Mouse (Mus musculus) limb, embryonic 13.5 days (tissue): ENCODE measurements at regions not wholly inside any gene's neighbourhood (a gene's known extent, or its start where the extent isn't known, plus 50 kb on each side); places are given as distances from the start of the nearest gene placed in this dataset.

ENCODE experiments used
- ATAC-seq: fragments of 200-750 bp; cut with Nextera tagmentation; 2 replicates; pipeline ENCODE4 v1.8.0; 2017; ENCODE audit warnings: low read depth, moderate number of reproducible peaks, moderate TSS enrichment; ENCODE audit not compliant: low FRiP score
- H3K27ac ChIP-seq: fragments of 300-500 bp; sonication (generic); 2 replicates; pipeline ENCODE4 v1.5.1; 2015; ENCODE audit warnings: inconsistent platforms, mild to moderate bottlenecking, moderate library complexity
- H3K27me3 ChIP-seq: fragments of 300-500 bp; sonication (generic); 2 replicates; pipeline ENCODE4 v1.6.1; 2015; ENCODE audit warnings: mild to moderate bottlenecking, inconsistent platforms
- H3K36me3 ChIP-seq: fragments of 300-500 bp; sonication (generic); 2 replicates; pipeline ENCODE4 v1.6.1; 2015; ENCODE audit warnings: inconsistent platforms, mild to moderate bottlenecking, moderate library complexity
- H3K4me1 ChIP-seq: fragments of 300-500 bp; sonication (generic); 2 replicates; pipeline ENCODE4 v1.6.1; 2015; ENCODE audit warnings: inconsistent platforms
- H3K4me2 ChIP-seq: fragments of 300-500 bp; sonication (generic); replicated peaks from 2 replicates; pipeline ENCODE4 v1.6.1; 2015; ENCODE audit warnings: inconsistent platforms, mild to moderate bottlenecking, moderate library complexity
- H3K4me3 ChIP-seq: fragments of 300-500 bp; sonication (generic); 2 replicates; pipeline ENCODE4 v1.5.1; 2015; ENCODE audit warnings: moderate library complexity, mild to moderate bottlenecking, inconsistent platforms
- H3K9ac ChIP-seq: fragments of 300-500 bp; sonication (generic); 2 replicates; pipeline ENCODE4 v1.6.1; 2015; ENCODE audit warnings: mild to moderate bottlenecking, inconsistent platforms
- H3K9me3 ChIP-seq: fragments of 300-500 bp; sonication (generic); 2 replicates; pipeline ENCODE4 v1.6.1; 2016; ENCODE audit warnings: inconsistent platforms
- WGBS: fragments of 180-500 bp; shearing (Covaris S2); methylation state at CpG from one replicate; pipeline ENCODE4 v1.1.7; 2015; 5-methylcytosine and 5-hydroxymethylcytosine counted together

DNA sequence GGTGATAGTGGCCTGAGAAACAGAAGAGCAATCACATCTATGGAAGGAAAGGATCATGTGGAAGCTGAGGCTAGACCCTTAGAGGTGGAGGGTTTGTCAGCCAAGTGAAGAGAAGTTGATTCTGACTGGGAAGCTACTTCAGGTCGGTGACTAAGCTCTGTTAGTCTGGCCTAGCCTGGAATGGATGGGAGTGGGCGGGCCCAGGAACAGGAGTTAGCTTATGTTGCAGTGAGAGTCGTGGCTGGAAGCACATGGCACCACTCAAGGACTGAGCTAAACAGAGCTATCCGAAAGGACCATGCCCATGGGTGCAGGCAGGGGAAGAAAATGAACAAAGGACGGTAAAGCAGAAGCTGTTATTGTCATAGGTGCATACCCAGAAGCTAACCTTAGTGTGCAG, 199.6 kb upstream of the Klf12 start:
- Histone ChIP-seq H3K4me1 (no peaks in the 10 kb centered on the region), H3K9me3 (no peaks in the 10 kb centered on the region), H3K4me3 (no peak overlapping the region), H3K27me3 (no peaks in the 10 kb centered on the region), H3K9ac (no peak overlapping the region), H3K36me3 (no peaks in the 10 kb centered on the region), H3K27ac (no peak overlapping the region), H3K4me2 (no peak overlapping the region)
- 65% methylated on average over 5 of the region's 5 CpGs for WGBS
- ATAC-seq, result no peak

DNA sequence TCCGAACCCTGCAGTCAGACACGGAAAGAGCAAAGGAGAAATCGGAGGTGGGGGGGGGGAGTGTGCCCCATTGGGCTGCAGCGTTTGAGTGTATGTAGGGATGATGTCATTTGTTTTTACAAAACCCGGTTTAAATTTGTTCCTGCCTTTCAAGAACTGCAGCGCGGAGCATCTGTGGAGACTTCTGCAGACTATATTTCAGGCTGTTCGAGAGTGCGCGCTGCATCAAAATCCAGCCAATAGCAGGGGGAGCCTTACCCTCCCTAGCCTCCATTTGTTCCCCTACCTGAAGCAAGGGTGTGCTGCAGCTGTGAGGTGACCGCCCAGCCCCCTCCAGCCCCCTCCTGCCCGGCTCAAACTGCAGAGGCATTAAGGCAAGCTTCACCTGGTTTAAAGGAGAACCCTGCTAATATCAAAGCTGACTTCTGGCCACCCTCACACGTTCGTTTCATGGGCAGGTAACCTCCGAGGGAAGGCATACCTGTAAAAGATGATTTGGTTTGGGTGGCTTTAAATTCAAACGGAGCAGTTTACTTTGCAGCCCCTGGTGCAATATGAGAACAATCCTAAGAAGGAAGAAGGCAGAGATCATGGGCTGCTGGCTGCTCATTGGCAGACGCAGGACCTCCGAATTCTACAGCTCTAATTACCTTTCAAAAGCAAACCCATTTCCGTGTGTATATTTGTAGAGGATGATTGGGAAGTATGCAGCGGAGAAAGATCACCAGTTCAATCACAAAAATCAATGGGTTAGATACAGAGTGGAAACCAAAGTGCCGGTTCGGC, 193.3 kb upstream of the Klf12 start:
- 0 out of 2 replicates have a peak overlapping the region, but pooled peaks have one; percentile 34 for H3K27ac ChIP-seq
- 7% methylated on average over 22 of the region's 22 CpGs for WGBS
- no peaks in the 10 kb centered on the region for H3K9me3 ChIP-seq
- H3K36me3 ChIP-seq, result no peaks in the 10 kb centered on the region
- H3K4me2 ChIP-seq, result peak overlapping the region; percentile 80
- H3K4me3 ChIP-seq, result peak overlapping the region; percentile 46
- 0 out of 2 replicates have a peak, but pooled peaks cover 9% of the 10 kb centered on the region for H3K4me1 ChIP-seq
- no peaks in the 10 kb centered on the region for H3K27me3 ChIP-seq
- peak overlapping the region; percentile 51 for H3K9ac ChIP-seq
- peak; percentile 93 for ATAC-seq

DNA sequence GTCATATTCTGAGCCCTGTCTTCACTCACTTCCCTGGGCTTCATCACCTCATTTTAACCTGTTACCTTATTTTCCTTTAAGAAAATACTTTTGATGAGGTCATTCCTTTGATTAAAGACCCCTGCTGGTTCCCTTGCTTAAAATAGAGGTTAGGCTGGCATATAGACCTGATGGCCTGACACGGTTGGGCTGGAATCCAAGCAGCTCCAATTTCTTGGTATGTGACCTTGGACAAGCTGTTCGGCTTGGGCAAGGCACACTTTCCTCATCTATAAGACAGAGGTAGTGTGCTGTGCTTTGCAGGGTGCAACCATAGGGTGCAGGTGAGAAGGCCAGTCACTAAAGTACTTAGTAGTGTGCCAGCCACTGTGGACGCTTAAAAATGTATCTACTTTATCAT, 183.8 kb upstream of the Klf12 start:
- no peaks in the 10 kb centered on the region for H3K36me3 ChIP-seq
- H3K4me2 ChIP-seq, result no peak overlapping the region
- no peak overlapping the region for H3K27ac ChIP-seq
- WGBS, result 65% methylated on average over 3 of the region's 3 CpGs
- ATAC-seq, result no peak
- H3K4me3 ChIP-seq, result no peak overlapping the region
- H3K9me3 ChIP-seq, result no peaks in the 10 kb centered on the region
- no peak overlapping the region for H3K9ac ChIP-seq
- no peaks in the 10 kb centered on the region for H3K27me3 ChIP-seq
- no peaks in the 10 kb centered on the region for H3K4me1 ChIP-seq

DNA sequence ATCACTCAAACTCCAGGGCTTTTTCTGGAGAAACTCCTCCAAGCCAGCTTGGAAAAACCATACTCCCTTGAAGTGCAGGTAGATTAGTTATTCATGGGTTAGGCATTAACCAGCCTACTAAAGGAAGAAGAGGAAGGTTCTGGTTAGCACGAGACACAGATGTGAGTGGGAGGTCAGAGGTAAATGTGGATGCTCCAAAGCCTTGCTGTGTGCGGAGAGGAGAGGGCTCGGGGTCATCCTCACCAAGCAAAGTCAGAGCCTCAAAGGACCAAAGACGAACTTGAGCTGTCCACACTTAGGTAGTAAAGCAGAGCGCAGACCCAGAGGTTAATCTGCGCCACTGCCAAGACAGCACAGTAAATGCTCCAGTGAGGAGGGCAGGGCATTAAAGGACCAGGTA, 177.8 kb upstream of the Klf12 start:
- H3K4me1 ChIP-seq, result peaks cover 38% of the 10 kb centered on the region
- no peaks in the 10 kb centered on the region for H3K27me3 ChIP-seq
- no peak for ATAC-seq
- H3K27ac ChIP-seq, result no peak overlapping the region
- no peak overlapping the region for H3K4me3 ChIP-seq
- no peak overlapping the region for H3K9ac ChIP-seq
- H3K4me2 ChIP-seq, result no peak overlapping the region
- H3K36me3 ChIP-seq, result no peaks in the 10 kb centered on the region
- WGBS, result 77% methylated on average over 6 of the region's 6 CpGs
- no peaks in the 10 kb centered on the region for H3K9me3 ChIP-seq

DNA sequence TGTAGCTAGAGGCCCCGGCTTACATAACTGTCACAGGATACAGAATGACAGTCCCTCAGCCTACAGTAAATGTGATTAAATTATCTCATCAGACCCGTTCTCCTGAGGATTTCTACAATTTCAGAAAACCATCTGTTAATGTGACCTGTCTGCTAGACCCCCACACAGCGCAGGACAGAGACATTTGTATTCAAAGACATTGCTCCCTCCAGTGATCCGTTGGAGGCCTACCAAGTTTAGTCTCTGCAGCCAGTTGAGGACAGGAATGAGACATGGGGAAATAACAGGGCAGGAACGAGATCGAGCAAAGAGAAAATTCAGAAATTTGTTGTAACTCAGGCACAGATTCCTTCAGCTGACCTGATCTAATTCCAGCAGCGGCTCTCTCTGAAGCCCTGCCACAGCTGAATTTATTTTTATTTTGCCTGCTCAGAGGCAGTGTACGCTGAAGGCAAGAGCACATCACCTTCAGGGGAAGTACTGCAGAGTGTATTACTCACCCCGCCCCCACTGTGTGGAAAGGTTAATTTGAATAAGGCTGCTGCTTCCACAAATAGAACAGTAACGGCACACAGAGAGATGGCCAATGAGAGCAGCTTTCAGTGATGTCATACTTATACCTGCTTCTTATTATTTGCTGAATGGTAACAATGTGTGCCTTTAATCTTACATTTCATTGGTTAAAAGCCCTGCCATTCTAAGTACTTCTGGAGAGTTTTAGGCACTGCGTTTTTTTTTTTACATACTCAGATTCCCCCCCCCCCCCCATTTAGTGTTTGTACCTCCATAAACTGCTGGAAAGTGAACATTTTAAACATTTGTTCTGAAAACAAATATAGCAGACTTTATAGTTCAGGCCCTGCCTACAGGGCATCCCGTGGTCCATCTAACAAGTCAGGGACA, 176.9 kb upstream of the Klf12 start:
- Histone ChIP-seq H3K27me3 (no peaks in the 10 kb centered on the region), H3K9ac (no peak overlapping the region), H3K4me1 (peaks cover 38% of the 10 kb centered on the region), H3K36me3 (no peaks in the 10 kb centered on the region), H3K27ac (peak overlapping the region; percentile 66; the same call in 1 of the 2 replicates), H3K9me3 (no peaks in the 10 kb centered on the region), H3K4me2 (peak overlapping the region; percentile 51), H3K4me3 (peak overlapping the region; percentile 7; the same call in 1 of the 2 replicates)
- WGBS, result 34% methylated on average over 12 of the region's 12 CpGs
- ATAC-seq, result peak; percentile 88

DNA sequence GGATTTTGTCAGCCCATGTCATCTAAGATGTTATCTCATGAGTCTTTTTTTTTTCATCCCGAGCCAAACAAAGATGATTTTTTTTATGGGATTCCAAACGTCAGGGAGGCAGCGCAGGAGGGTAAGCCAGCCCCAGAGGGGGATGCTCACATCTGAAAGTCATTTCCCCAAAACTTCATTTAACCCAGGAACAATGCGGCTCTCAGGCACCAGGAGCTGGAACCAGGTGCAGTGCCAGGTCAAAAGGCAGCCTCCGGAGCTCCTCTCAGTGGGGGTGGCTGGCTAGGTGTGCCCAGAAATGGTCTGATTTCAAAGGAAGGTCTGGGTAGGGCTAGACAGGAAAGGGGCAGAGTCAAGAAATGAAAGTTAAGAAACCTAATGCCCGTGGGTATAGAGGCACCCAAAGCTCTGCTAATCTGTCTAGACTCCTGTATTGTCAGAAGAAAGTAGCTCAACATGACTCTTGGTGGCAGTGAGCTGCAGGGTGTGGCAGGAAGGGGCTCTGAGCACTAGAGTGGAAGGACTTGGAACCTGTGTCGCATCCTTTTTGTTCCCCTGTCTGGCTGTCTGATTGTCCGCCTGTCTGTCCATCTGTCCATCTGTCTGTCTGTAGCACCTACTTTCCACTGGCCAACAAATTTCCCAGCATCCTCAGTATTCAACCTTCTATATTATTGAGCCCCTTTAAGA, 175.3 kb upstream of the Klf12 start:
- 0 out of 2 replicates have a peak, but pooled peaks have one; percentile 15 for ATAC-seq
- H3K27ac ChIP-seq, result peak overlapping the region; percentile 76
- no peaks in the 10 kb centered on the region for H3K9me3 ChIP-seq
- no peaks in the 10 kb centered on the region for H3K36me3 ChIP-seq
- peak overlapping the region; percentile 17; the same call in 1 of the 2 replicates for H3K4me3 ChIP-seq
- H3K4me1 ChIP-seq, result peaks cover 38% of the 10 kb centered on the region
- no peaks in the 10 kb centered on the region for H3K27me3 ChIP-seq
- 21% methylated on average over 8 of the region's 8 CpGs for whole genome bisulfite sequencing
- no peak overlapping the region for H3K9ac ChIP-seq
- peak overlapping the region; percentile 53 for H3K4me2 ChIP-seq

DNA sequence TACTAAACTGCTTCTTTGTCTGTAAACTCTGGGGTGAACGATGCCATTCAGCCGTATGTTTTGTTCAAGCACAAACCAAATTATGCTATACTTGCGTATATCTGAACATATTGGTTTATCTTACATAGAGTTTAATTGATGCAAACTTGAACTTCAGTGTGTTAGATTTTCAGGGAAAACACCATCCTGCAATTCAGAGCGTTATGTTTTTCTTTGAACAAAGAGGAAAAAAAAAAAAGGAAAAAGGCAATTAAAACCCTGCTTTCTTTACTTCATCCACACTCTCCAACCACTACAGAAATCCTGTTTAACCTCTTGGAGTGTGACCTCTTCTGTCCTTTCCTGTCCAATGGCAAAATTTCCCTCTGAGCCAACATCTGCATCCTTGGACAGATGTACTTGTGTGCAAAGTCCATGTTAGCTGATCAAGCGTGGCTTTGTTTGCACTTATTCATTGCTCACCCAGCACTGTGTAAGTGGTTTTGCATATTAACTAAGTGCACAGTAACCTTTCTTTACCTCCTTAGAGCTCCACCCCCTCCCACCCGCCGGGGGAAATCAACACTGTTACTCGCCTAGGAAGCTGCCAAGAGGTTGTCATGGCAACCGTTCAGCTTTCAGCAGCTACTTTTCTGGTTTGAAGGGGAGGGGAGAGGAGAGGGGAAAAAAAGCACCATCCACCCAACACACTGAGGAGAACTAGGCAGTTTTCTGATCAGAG, 174.4 kb upstream of the Klf12 start:
- WGBS, result 25% methylated on average over 9 of the region's 9 CpGs
- Histone ChIP-seq H3K4me1 (peaks cover 38% of the 10 kb centered on the region), H3K4me2 (peak overlapping the region; percentile 53), H3K9ac (no peak overlapping the region), H3K27ac (peak overlapping the region; percentile 82; the same call in 1 of the 2 replicates), H3K27me3 (no peaks in the 10 kb centered on the region), H3K4me3 (peak overlapping the region; percentile 17; the same call in 1 of the 2 replicates), H3K9me3 (no peaks in the 10 kb centered on the region), H3K36me3 (no peaks in the 10 kb centered on the region)
- ATAC-seq, result peak; percentile 84

DNA sequence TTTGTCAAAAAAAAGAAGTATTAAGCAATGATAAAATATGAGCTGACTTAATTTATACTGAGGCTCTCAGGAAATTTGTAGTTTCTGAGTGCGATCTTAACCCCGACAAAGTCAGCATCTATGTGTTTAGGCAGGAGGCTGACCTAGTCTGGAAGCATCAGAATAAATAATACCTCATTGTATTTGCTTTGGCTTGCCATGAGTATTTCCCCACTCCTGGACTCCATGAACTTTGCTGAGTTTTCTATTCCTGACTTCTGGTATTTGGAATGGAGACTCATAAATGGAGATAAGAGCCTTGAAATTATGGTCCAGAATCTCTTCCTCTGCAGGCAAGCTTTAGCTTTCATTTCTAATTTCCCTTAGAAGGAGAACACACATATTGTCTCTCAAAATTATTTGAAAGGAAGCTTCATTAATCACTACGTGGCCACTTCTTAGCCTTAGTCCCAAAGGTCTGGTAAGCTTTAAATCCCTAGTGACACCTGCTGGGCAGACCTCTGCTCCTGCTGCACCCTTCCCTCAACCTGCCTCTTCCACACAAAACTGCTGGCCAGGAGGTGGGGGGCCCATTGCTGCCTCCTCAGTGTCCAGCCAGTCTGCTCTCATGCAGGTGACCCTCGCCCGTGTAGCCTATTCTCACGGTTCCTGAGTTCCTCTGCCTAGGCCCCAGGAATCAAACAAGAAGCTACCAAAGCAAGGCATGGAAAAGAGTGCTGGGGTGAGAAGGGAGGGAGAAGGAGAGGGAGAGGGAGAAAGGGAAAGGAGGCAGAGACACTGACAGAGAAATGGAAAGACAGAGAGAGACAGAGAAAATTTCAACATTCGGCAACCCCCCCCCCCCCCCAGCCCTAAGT, 173.6 kb upstream of the Klf12 start:
- H3K4me3 ChIP-seq, result no peak overlapping the region
- H3K36me3 ChIP-seq, result no peaks in the 10 kb centered on the region
- peak overlapping the region; percentile 82; the same call in 1 of the 2 replicates for H3K27ac ChIP-seq
- no peaks in the 10 kb centered on the region for H3K27me3 ChIP-seq
- peaks cover 38% of the 10 kb centered on the region for H3K4me1 ChIP-seq
- WGBS, result 49% methylated on average over 7 of the region's 7 CpGs
- no peak for ATAC-seq
- H3K9ac ChIP-seq, result no peak overlapping the region
- H3K9me3 ChIP-seq, result no peaks in the 10 kb centered on the region
- no peak overlapping the region for H3K4me2 ChIP-seq

DNA sequence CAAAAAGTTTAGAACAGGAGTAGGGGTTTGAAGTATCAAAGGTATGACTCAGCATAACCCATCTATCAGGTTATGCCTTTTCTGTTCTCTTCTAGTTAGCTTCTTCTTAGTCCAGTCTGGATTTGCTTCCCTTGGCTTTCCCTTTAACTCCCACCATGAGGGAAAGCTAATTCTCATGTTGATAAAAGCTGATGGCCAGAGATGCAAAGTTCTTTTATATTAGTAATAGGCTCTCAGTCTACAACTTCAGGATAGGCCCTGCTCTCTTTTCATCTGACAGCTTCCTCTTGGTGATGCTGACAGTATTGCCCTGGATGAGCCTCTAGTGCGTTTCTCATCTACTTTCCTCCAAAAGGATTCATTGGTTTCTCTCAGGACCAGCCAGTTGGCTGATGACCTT, 161.7 kb upstream of the Klf12 start:
- Histone ChIP-seq H3K27me3 (no peaks in the 10 kb centered on the region), H3K27ac (no peak overlapping the region), H3K4me2 (no peak overlapping the region), H3K9ac (no peak overlapping the region), H3K4me1 (peaks cover 24% of the 10 kb centered on the region), H3K36me3 (no peaks in the 10 kb centered on the region), H3K9me3 (no peaks in the 10 kb centered on the region), H3K4me3 (no peak overlapping the region)
- ATAC-seq, result no peak
- WGBS, result 81% methylated on average over 1 of the region's 1 CpGs

DNA sequence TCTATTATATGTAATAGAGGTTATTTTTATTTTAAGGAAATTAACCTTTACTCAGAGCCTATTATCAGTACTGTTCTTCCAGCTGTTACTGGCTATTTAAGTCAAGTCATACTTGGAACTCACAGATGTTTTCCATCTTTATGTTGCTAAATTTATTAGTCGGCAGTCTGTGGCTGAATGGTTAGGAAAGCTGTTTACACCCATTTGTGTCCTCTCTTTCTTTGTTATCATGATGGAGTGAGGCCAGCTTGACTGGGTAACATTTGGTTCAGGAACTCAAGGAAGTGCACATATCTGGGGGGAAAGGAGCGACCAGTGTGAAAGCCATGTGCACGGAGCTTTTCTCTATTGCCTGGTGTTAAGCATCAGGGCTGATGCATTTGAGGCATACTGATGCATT, 160.4 kb upstream of the Klf12 start:
- H3K9ac ChIP-seq, result no peak overlapping the region
- no peaks in the 10 kb centered on the region for H3K27me3 ChIP-seq
- no peak overlapping the region for H3K4me2 ChIP-seq
- H3K9me3 ChIP-seq, result no peaks in the 10 kb centered on the region
- peaks cover 24% of the 10 kb centered on the region for H3K4me1 ChIP-seq
- H3K36me3 ChIP-seq, result no peaks in the 10 kb centered on the region
- no peak for ATAC-seq
- 38% methylated on average over 3 of the region's 3 CpGs for WGBS
- H3K27ac ChIP-seq, result no peak overlapping the region
- H3K4me3 ChIP-seq, result no peak overlapping the region

DNA sequence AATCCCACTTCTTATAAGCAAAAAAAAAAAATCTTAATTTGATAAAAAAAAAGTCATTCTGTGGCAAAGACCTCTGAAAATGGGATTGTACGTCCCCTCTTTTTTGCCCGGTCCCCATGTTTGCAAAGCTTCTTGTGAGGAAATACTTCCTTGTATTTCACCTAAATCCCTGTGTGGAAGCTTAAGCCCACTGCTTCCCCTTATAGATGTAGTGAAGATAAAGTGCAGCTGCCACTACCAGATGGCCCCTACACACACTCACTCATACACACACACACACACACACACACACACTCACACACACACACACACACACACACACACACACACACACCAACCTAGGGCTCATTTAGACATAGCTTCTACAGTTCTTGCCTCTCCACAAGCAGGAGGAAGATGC, 159.6 kb upstream of the Klf12 start:
- WGBS, result 71% methylated on average over 2 of the region's 2 CpGs
- Histone ChIP-seq H3K9me3 (no peaks in the 10 kb centered on the region), H3K27me3 (no peaks in the 10 kb centered on the region), H3K9ac (no peak overlapping the region), H3K4me1 (peaks cover 24% of the 10 kb centered on the region), H3K4me2 (no peak overlapping the region), H3K27ac (no peak overlapping the region), H3K36me3 (no peaks in the 10 kb centered on the region), H3K4me3 (no peak overlapping the region)
- peak; percentile 77; the same call in 1 of the 2 replicates for ATAC-seq
